Mouse (Mus musculus) spleen, adult 2 months (tissue): ENCODE results near the gene Hyal2.

ENCODE experiments used
- CTCF ChIP-seq: fragments of 200-500 bp; IDR thresholded peaks from 2 replicates; pipeline ENCODE4 v1.5.1; 2011; ENCODE audit warnings: mild to moderate bottlenecking, inconsistent platforms; ENCODE audit not compliant: insufficient read depth, insufficient read length, insufficient replicate concordance; ENCODE audit errors: extremely low read depth
- POLR2A ChIP-seq: fragments of 200-500 bp; IDR thresholded peaks from 2 replicates; pipeline ENCODE4 v1.6.1; 2011; ENCODE audit warnings: low read depth, low read length, inconsistent platforms

GRCm38 (mm10) chr9:107615035-107615434 lies 47.3 kb downstream of the Hyal2 start:
- TF ChIP-seq POLR2A, result no peak
- no peak for TF ChIP-seq CTCF
